Mouse (Mus musculus) macrophage (primary cell): ENCODE data around the gene Ipo7. TPM values are rescaled to one million over a fixed set of nuclear protein-coding genes. Genes with fewer than 3 reads are reported as not detected.
A peak's percentile ranks its signal among the peaks of the same experiment; 100 is the strongest.
"Not testable (repeated sequence)": the region's sequence is repeated elsewhere in the genome, so short reads cannot be mapped to it uniquely, and the experiment has no call there.

Source experiments
- H3K27ac ChIP-seq: fragments of 350-480 bp; formaldehyde crosslinking; 2 replicates; pipeline ENCODE4 v1.9.0; 2021
- H3K36me3 ChIP-seq: fragments of 350-480 bp; formaldehyde crosslinking; 2 replicates; pipeline ENCODE4 v1.9.0; 2021; ENCODE audit errors: inconsistent target
- H3K4me3 ChIP-seq: fragments of 350-480 bp; formaldehyde crosslinking; 2 replicates; pipeline ENCODE4 v1.9.0; 2021; ENCODE audit errors: inconsistent target
- H3K79me2 ChIP-seq: fragments of 350-480 bp; formaldehyde crosslinking; 2 replicates; pipeline ENCODE4 v1.9.0; 2021; ENCODE audit errors: inconsistent target
- WGBS: methylation state at CpG from one replicate; pipeline ENCODE4 v1.1.7; 2026; ENCODE audit warnings: inconsistent platforms; ENCODE audit not compliant: missing documents; 5-methylcytosine and 5-hydroxymethylcytosine counted together
- polyA plus RNA-seq: library from polyadenylated mRNA; stranded (reverse); fragments of 250-400 nt; gene quantifications from 3 replicates; pipeline ENCODE4 v1.2.4, GENCODE M21; 2018; ENCODE audit warnings: inconsistent platforms

Ipo7 gene
- polyA plus RNA-seq, 1 experiment from 2014 or later: 47.9 TPM

DNA sequence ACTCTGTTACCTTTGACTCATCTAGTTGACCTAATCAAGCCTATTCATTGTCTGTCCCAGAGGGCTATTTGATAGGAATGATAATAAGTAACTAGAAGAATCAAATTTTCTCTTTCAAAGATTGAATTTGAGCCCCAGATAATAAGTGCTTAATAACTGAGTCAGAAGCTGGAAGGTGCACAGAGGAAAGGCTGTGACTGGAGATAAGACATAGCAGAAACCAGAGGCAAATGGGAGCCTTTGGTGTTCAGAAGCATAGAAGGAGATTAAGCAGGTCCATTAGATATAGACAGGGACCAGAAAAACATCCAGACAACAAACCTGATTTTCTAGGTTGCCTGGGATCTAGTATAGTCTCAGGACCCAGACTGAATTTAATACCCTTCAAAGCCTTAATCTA is 12.1 kb upstream of the Ipo7 start:
- Histone ChIP-seq H3K79me2 (peaks cover 9% of the 10 kb centered on the region; the same call in 1 of the 2 replicates), H3K27ac (peak overlapping the region; percentile 69), H3K36me3 (no peaks in the 10 kb centered on the region), H3K4me3 (peak overlapping the region; percentile 10; the same call in 1 of the 2 replicates)

DNA sequence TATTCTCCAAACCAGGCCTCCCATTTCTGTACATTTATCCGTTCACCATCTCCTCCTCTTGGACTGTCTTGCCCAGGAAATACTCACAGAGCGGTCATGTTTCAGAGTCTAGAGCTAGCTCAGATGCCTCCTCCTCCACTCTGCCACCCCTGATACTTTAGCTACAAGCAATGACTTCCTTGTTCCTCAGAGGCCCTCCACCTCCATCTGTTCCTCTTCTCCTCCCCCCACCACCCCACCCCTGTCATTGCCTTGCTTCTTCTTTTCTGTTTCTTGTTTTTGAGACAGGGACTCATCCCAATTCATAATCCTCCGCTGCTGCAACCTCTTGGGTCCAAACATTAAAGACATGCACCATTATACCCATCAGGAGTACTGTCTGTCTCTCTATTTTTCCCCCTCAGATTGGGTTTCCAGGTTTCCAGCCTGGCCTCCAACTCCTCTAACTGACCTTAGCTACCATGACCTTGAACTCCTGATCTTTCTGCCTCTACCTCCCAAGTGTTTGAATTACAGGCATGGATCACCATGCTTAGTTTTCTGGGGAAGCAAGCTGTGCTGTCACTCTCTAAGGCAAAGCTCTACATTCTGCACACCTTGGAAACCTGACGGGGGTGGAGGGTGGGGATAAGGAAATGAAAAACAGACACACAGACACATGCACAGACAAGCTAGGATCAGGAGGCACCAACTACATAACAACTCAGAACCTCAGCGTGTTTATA is 11.4 kb upstream of the Ipo7 start:
- WGBS: 40% methylated on average over 4 of the region's 5 CpGs

DNA sequence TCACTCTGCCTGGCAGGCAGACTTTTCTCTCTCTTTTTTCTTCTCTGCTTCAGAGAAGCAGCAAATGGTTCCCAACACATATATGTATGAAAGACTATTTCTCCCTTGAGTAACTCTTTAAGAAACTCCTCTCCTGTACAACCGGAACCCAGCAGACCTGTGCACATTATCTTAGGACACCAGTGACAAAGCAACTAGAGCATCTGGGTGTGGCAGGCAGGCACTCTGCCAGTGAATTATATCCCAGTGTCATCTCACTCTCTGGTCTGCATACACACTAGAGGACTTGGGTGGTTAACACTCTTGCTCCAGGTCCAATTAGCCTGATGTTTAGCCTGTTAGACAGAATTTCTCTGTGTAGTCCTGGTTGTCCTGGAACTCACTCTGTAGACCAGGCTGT is 9.6 kb upstream of the Ipo7 start:
- H3K27ac ChIP-seq: no peak overlapping the region
- peaks cover 9% of the 10 kb centered on the region; the same call in 1 of the 2 replicates for H3K79me2 ChIP-seq
- H3K4me3 ChIP-seq: no peak overlapping the region
- no peaks in the 10 kb centered on the region for H3K36me3 ChIP-seq
- WGBS: 100% methylated on average over 1 of the region's 1 CpGs

More for the DNA sequence above, 11.4 kb upstream of the Ipo7 start:
- Histone ChIP-seq H3K4me3 (peak overlapping the region; percentile 10; the same call in 1 of the 2 replicates), H3K79me2 (peaks cover 9% of the 10 kb centered on the region; the same call in 1 of the 2 replicates), H3K36me3 (no peaks in the 10 kb centered on the region), H3K27ac (peak overlapping the region; percentile 69)

DNA sequence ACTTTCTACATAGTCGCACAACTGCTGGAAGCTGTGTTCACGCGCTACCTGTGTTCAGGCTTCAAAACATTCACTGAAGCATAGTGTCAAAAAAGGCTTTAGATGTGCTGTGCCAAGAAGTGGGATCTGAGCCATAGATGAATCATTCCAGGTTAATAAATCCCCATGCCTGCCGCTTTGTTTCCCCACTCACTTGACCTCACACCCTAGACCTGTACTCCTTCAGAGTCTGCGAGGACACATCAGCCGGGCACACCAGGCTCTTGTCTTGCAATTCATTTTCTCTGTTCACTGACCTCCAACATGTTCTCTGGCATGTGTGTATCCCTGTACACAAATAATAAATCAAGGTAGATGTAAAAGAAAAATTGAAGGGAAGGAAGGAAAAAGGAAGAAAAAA is 9.0 kb upstream of the Ipo7 start:
- peaks cover 9% of the 10 kb centered on the region; the same call in 1 of the 2 replicates for H3K79me2 ChIP-seq
- 93% methylated on average over 6 of the region's 6 CpGs for WGBS
- H3K27ac ChIP-seq: no peak overlapping the region
- H3K36me3 ChIP-seq: no peaks in the 10 kb centered on the region
- no peak overlapping the region for H3K4me3 ChIP-seq

DNA sequence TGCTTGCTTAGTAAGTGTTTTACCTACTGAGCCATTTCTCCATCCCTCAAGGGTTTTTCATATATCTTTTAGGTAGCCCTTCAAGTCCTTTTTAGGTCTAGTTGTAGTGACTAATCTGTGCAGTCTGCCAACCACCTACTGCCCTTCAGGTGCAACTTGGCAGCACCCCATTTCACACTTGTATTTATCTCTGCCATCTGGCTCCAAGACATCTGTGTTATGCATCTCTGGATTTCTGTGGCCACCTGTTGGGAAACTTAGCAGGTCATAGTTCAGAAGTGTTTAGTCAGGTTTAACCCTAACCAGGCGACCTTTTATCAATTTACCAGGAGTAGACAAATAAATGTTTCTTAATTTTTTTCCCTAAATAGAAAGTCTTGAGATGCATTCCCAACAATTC is 6.7 kb upstream of the Ipo7 start:
- 100% methylated on average over 1 of the region's 1 CpGs for WGBS
- Histone ChIP-seq H3K27ac (no peak overlapping the region), H3K79me2 (no peaks in the 10 kb centered on the region), H3K4me3 (no peak overlapping the region), H3K36me3 (no peaks in the 10 kb centered on the region)

DNA sequence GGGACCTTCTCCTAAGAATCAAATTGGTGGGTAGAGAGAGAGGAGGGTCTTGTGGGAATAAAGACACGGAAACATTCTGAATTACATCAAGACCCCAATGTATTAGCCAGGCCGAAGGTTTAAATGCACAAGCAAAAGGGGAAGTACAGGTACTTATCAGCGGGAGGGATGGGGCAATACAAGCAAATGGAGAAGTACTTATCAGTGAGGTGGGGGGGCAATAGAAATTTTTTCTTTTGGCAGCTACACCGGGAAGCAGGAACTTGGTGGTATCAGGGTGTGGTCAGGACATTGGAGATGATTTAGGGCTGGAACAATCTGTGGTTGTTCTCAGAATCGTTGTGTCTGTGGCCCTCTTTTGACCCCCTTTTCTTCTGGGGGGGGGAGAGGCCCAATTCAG is 3.8 kb upstream of the Ipo7 start:
- Histone ChIP-seq H3K36me3 (no peaks in the 10 kb centered on the region), H3K79me2 (peaks cover 7% of the 10 kb centered on the region), H3K27ac (no peak overlapping the region), H3K4me3 (no peak overlapping the region)
- 53% methylated on average over 5 of the region's 5 CpGs for WGBS

DNA sequence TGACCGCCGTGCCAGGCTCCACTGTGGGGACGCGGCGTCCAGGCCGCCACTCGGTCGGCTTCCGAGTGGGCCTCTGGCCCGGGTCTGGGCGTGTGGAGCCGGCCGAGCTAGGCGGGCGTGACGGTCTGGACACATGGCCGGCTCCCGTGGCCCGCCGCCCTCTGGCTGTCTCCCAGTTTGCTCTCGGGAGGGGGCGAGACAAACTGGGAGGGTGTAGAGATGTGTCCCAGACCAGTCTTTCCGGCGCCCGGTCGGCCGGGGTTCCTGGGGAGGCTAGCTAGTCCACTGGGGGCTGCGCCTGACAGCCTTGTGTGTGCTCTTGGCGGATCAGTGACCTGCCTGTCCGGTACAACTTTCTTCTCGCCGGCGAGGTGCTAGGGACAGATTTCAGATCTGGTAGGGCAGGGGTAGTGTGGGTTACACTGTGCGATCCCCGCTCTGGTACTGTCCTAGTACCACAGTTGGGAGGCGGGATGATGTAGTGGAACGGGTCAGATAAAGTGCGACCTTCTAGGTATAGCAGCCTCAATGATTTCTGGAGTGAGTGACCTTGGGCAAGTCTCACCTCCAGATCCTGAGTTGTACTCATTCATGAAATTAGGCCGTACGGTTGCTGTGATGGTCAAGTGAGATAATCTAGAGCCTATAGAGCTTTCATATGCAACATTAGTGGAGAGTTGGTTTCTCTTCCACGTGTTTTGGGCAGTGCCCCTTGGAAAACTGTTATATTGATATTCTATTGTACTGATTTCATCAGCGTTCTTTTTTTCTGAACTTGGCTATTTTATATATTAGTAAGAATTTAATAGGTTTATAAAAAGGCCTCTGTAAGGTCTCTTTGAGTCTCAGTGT is 783 bp downstream of the Ipo7 start:
- H3K4me3 ChIP-seq: peak overlapping the region; percentile 86
- peaks cover 53% of the 10 kb centered on the region for H3K79me2 ChIP-seq
- H3K27ac ChIP-seq: peak overlapping the region; percentile 19; the same call in 1 of the 2 replicates
- no peaks in the 10 kb centered on the region for H3K36me3 ChIP-seq
- WGBS: 4% methylated on average over 36 of the region's 42 CpGs

DNA sequence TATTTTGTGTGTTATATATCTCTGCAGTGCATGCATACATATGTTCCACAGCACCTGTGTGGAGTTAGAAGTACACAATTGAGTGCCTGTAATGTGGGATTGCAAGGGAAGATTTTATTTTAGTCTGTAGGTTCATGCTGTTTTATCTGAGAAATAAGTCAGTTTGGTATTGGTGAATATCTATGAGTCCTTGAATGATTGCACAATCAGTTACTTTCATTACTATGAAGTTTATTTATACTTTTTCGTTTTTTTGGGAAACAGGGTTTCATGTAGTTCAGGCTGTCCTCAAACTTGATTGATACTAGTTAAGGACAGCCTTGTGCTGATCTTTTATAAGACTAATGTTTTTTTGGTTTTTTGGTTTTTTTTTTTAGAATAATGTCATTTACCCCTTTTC is 5.5 kb downstream of the Ipo7 start:
- 42% methylated on average over 1 of the region's 1 CpGs for WGBS
- Histone ChIP-seq H3K27ac (no peak overlapping the region), H3K36me3 (no peaks in the 10 kb centered on the region; the same call in 1 of the 2 replicates), H3K79me2 (peaks cover 100% of the 10 kb centered on the region), H3K4me3 (no peak overlapping the region)

DNA sequence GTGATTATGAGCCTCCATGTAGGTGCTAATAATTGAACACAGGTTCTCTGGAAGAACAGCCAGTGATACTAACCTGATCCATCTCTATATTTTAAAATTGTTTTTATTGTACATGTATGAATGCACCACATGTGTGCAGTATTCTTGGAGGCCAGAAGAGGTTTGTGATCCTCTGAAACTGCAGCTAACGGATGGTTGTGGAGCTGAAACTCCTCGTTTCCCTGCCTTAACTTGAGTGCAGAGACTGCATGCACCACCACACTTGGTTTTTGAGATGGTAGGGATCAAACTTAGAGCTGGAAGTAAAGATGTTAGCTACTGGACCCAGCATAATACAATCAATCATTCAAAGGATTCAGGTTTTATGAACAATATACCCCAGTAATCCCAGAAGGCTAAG is 8.5 kb downstream of the Ipo7 start:
- Histone ChIP-seq H3K27ac (no peak overlapping the region), H3K36me3 (peaks cover 9% of the 10 kb centered on the region; the same call in 1 of the 2 replicates), H3K79me2 (peaks cover 100% of the 10 kb centered on the region), H3K4me3 (no peak overlapping the region)
- WGBS: 94% methylated on average over 2 of the region's 2 CpGs

DNA sequence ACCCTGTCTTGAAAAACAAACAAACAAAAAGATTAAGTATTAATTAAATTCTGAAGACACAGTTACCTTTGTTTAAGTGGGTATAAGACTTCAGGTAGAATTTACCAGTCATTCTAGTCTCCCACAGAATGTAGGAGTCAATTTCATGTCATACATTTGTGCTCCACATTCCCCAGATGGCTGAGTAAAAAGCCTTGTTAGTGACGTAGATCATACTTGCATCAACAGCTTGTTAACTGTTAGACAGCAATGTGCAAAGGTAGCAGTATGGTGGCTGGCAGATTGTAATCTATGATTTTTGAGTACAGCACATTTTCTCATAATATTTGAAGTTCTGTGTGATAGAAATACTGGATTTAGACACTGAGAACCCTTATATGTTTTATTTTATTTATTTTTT is 10.8 kb downstream of the Ipo7 start:
- peaks cover 100% of the 10 kb centered on the region for H3K79me2 ChIP-seq
- H3K27ac ChIP-seq: no peak overlapping the region

DNA sequence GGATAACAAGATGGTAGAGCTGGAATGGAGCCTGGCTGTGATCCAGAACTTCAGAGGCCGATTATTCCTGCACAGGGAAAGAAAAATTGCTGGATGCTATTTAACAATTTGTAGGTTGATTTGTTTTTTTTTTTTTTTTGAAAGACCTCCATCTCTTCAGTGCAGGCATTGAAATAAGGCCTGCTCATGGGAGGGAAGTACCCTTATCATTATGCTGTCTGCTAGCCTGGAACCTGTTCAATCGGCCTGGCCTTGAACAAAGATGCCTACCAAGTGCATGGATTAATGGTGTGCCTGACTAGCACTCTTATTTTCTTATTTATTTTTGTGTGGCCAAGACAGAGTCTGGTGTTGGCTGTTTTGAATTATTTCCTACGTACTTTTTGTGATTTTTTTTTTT is 12.3 kb downstream of the Ipo7 start:
- no peak overlapping the region for H3K27ac ChIP-seq
- 87% methylated on average over 3 of the region's 3 CpGs for WGBS
- H3K4me3 ChIP-seq: no peak overlapping the region
- peaks cover 99% of the 10 kb centered on the region for H3K79me2 ChIP-seq
- H3K36me3 ChIP-seq: peaks cover 28% of the 10 kb centered on the region

More for the DNA sequence above, 10.8 kb downstream of the Ipo7 start:
- Histone ChIP-seq H3K36me3 (peaks cover 28% of the 10 kb centered on the region), H3K4me3 (no peak overlapping the region)
- WGBS: 100% methylated on average over 1 of the region's 1 CpGs

DNA sequence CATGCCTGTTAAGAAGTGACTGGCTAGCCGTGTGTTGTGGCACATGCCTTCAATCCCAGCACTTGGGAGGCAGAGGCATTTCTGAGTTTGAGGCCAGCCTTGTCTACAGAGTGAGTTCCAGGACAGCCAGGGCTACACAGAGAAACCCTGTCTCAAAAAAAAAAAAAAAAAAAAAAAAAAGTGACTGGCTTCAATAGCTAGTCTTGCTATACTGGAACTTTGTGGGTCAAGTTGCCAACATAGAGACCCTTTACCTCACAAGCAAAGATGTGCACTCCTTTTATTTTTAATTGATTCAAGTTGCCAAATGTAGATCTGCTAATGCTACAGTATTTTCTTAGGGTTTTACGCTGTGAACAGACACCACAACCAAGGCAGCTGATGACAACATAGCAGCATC is 39.6 kb downstream of the Ipo7 start:
- H3K4me3 ChIP-seq, H3K27ac ChIP-seq: not testable (repeated sequence)
- Histone ChIP-seq H3K79me2 (peaks cover 17% of the 10 kb centered on the region), H3K36me3 (peaks cover 37% of the 10 kb centered on the region; the same call in 1 of the 2 replicates)
- 93% methylated on average over 2 of the region's 2 CpGs for WGBS

DNA sequence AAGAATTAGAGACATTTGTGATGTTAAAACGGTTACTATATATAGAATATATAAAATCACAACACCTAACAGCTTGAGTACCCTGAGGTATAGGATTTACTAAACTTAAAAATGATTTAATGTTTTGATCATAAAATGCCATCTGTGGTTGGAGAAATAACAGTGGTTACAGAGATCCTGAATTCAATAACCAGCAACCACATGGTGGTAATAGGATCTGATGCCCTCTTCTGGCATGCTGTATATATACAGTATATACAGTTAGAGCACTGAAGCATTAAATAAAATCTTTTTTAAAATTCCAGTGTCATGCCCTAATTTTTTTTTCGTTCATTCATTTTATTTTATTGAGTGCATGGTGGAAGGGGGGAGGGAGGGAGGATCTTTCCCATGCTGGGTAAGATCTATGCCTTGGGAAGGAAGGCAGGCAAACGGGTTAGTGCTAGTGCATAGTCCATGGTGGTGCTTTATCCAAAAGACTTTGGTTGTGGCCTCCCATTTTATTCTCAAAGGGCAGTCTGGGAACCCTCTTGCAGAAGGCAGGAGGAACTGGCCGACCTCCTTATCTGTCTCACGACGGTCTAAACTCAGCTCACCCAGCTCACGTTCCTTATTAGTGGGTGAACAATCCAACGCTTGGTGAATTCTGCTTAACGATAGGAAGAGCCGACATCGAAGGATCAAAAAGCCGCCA is 41.2 kb downstream of the Ipo7 start:
- no peak overlapping the region for H3K4me3 ChIP-seq

DNA sequence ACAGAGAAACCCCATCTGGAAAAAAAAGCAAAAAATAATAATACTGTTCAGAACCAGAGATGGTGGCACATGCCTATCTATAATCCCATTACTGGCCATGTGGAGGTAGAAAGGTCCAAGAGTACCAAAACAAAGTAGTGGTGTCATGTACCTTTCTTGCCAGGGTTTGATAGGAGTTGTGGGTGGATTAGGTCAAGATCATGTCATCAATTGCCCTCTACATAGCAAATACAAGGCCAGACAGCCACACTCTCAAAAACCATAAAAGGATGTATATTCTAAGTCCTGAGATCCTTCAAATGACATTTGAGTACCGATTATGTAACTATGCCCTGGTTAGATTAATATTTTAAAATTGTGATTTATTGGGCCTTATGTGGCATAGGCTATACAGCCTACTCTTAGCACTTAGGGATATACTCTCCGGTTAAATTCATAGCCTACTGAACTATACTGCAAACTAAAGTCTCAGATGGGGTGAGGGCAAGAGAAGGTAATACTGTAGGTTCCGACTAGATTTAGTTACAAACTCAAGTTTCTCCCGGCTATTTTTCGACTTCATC is 42.1 kb downstream of the Ipo7 start:
- peaks cover 41% of the 10 kb centered on the region for H3K79me2 ChIP-seq
- H3K36me3 ChIP-seq: peaks cover 14% of the 10 kb centered on the region; the same call in 1 of the 2 replicates
- H3K4me3 ChIP-seq: peak overlapping the region; percentile 94
- H3K27ac ChIP-seq: peak overlapping the region; percentile 97
- WGBS: 11% methylated on average over 5 of the region's 5 CpGs

More for the DNA sequence above, 41.2 kb downstream of the Ipo7 start:
- Histone ChIP-seq H3K27ac (no peak overlapping the region), H3K79me2 (peaks cover 32% of the 10 kb centered on the region), H3K36me3 (peaks cover 24% of the 10 kb centered on the region; the same call in 1 of the 2 replicates)
- 92% methylated on average over 11 of the region's 12 CpGs for WGBS
